Mouse (Mus musculus): ENCODE data around the gene Sae1. TPM values are rescaled to one million over a fixed set of nuclear protein-coding genes. Genes with fewer than 3 reads are reported as not detected.
A peak's percentile ranks its signal among the peaks of the same experiment; 100 is the strongest.
"Not testable (repeated sequence)": the region's sequence is repeated elsewhere in the genome, so short reads cannot be mapped to it uniquely, and the experiment has no call there.

Sae1 gene
- polyA plus RNA-seq, 1 experiment from 2014 or later: 144 TPM

GRCm38 (mm10) chr7:16307141-16307540 is 80.5 kb downstream of the Sae1 start:
- H3K4me1 ChIP-seq (replicated peaks): peaks cover 58% of the 10 kb centered on the region
- not testable (repeated sequence) for DNase-seq; H3K36me3 ChIP-seq; ATAC-seq (ENCODE audit: low read depth); H3K4me3 ChIP-seq (replicated peaks); H3K9me3 ChIP-seq (replicated peaks); H3K9ac ChIP-seq; H3K4me2 ChIP-seq; H3K27me3 ChIP-seq; H3K27ac ChIP-seq
- WGBS (ENCODE audit: insufficient replicate concordance): 61% methylated on average over 6 of the region's 6 CpGs

- Histone ChIP-seq H3K4me1 (replicated peaks) (peaks cover 41% of the 10 kb centered on the region), H3K9me3 (replicated peaks) (no peaks in the 10 kb centered on the region), H3K36me3 (no peaks in the 10 kb centered on the region), H3K27ac (no peak overlapping the region), H3K9ac (peak overlapping the region; percentile 31; the same call in 1 of the 2 replicates), H3K4me2 (peak overlapping the region; percentile 53), H3K4me3 (replicated peaks) (peak overlapping the region; percentile 20), H3K27me3 (peaks cover 40% of the 10 kb centered on the region)
- DNase-seq (no peak), ATAC-seq (ENCODE audit: low read depth) (no peak)
- WGBS (ENCODE audit: insufficient replicate concordance): 5% methylated on average over 51 of the region's 52 CpGs
These were observed 88.1 kb downstream of the Sae1 start for GRCm38 (mm10) chr7:16299419-16300035.

GRCm38 (mm10) chr7:16298927-16299326 is 88.7 kb downstream of the Sae1 start:
- Histone ChIP-seq H3K27ac (no peak overlapping the region), H3K27me3 (peaks cover 40% of the 10 kb centered on the region), H3K4me3 (replicated peaks) (no peak overlapping the region), H3K4me2 (no peak overlapping the region), H3K4me1 (replicated peaks) (peaks cover 47% of the 10 kb centered on the region), H3K9ac (no peak overlapping the region), H3K9me3 (replicated peaks) (no peaks in the 10 kb centered on the region), H3K36me3 (no peaks in the 10 kb centered on the region)
- DNase-seq (no peak), ATAC-seq (ENCODE audit: low read depth) (no peak)
- WGBS (ENCODE audit: insufficient replicate concordance): 81% methylated on average over 5 of the region's 5 CpGs

GRCm38 (mm10) chr7:16297616-16298015 is 90.0 kb downstream of the Sae1 start:
- DNase-seq: no peak
- Histone ChIP-seq H3K4me3 (replicated peaks) (no peak overlapping the region), H3K9me3 (replicated peaks) (no peaks in the 10 kb centered on the region), H3K27me3 (peaks cover 40% of the 10 kb centered on the region), H3K36me3 (no peaks in the 10 kb centered on the region), H3K4me1 (replicated peaks) (peaks cover 50% of the 10 kb centered on the region), H3K27ac (peak overlapping the region; percentile 99), H3K4me2 (peak overlapping the region; percentile 82), H3K9ac (peak overlapping the region; percentile 74)
- WGBS (ENCODE audit: insufficient replicate concordance): 61% methylated on average over 2 of the region's 2 CpGs
- no peak for ATAC-seq (ENCODE audit: low read depth)

GRCm38 (mm10) chr7:16296766-16297390 is 90.7 kb downstream of the Sae1 start:
- Histone ChIP-seq H3K36me3 (no peaks in the 10 kb centered on the region), H3K9ac (peak overlapping the region; percentile 74), H3K4me1 (replicated peaks) (peaks cover 50% of the 10 kb centered on the region), H3K9me3 (replicated peaks) (no peaks in the 10 kb centered on the region), H3K4me3 (replicated peaks) (peak overlapping the region; percentile 60), H3K4me2 (peak overlapping the region; percentile 82), H3K27ac (peak overlapping the region; percentile 99), H3K27me3 (peaks cover 38% of the 10 kb centered on the region)
- 2% methylated on average over 22 of the region's 22 CpGs for WGBS (ENCODE audit: insufficient replicate concordance)
- ATAC-seq (ENCODE audit: low read depth) (peak; percentile 14), DNase-seq (peak; percentile 86)

GRCm38 (mm10) chr7:16296146-16296545 is 91.5 kb downstream of the Sae1 start:
- H3K4me1 ChIP-seq (replicated peaks): peaks cover 50% of the 10 kb centered on the region
- H3K4me2 ChIP-seq: peak overlapping the region; percentile 82
- whole genome bisulfite sequencing (ENCODE audit: insufficient replicate concordance): 5% methylated on average over 2 of the region's 2 CpGs
- H3K9me3 ChIP-seq (replicated peaks): no peaks in the 10 kb centered on the region
- H3K4me3 ChIP-seq (replicated peaks): peak overlapping the region; percentile 60
- peaks cover 31% of the 10 kb centered on the region for H3K27me3 ChIP-seq
- ATAC-seq (ENCODE audit: low read depth) (peak; percentile 62), DNase-seq (peak; percentile 57)
- peak overlapping the region; percentile 99 for H3K27ac ChIP-seq
- H3K36me3 ChIP-seq: no peaks in the 10 kb centered on the region
- peak overlapping the region; percentile 74 for H3K9ac ChIP-seq

- H3K9me3 ChIP-seq (replicated peaks): no peaks in the 10 kb centered on the region
- H3K4me2 ChIP-seq: peak overlapping the region; percentile 82
- DNase-seq: peak; percentile 70
- peaks cover 50% of the 10 kb centered on the region for H3K4me1 ChIP-seq (replicated peaks)
- peak overlapping the region; percentile 74 for H3K9ac ChIP-seq
- H3K4me3 ChIP-seq (replicated peaks): peak overlapping the region; percentile 60
- peaks cover 24% of the 10 kb centered on the region for H3K27me3 ChIP-seq
- H3K27ac ChIP-seq: peak overlapping the region; percentile 99
- ATAC-seq (ENCODE audit: low read depth): peak; percentile 77
- H3K36me3 ChIP-seq: no peaks in the 10 kb centered on the region
- WGBS (ENCODE audit: insufficient replicate concordance): 2% methylated on average over 41 of the region's 41 CpGs
These were observed 92.2 kb downstream of the Sae1 start for GRCm38 (mm10) chr7:16295321-16295900.

GRCm38 (mm10) chr7:16294837-16295236 is 92.8 kb downstream of the Sae1 start:
- Histone ChIP-seq H3K4me1 (replicated peaks) (peaks cover 46% of the 10 kb centered on the region), H3K36me3 (no peaks in the 10 kb centered on the region), H3K27me3 (peaks cover 18% of the 10 kb centered on the region), H3K27ac (peak overlapping the region; percentile 99), H3K9me3 (replicated peaks) (no peaks in the 10 kb centered on the region), H3K4me3 (replicated peaks) (peak overlapping the region; percentile 60), H3K4me2 (peak overlapping the region; percentile 82), H3K9ac (peak overlapping the region; percentile 74)
- DNase-seq (peak; percentile 94), ATAC-seq (ENCODE audit: low read depth) (peak; percentile 84)
- under 1% methylated on average over 23 of the region's 23 CpGs for WGBS (ENCODE audit: insufficient replicate concordance)

- 14% methylated on average over 4 of the region's 4 CpGs for WGBS (ENCODE audit: insufficient replicate concordance)
- peak overlapping the region; percentile 99 for H3K27ac ChIP-seq
- H3K4me2 ChIP-seq: peak overlapping the region; percentile 82
- DNase-seq (peak; percentile 46), ATAC-seq (ENCODE audit: low read depth) (no peak)
- H3K9me3 ChIP-seq (replicated peaks): no peaks in the 10 kb centered on the region
- peaks cover 41% of the 10 kb centered on the region for H3K4me1 ChIP-seq (replicated peaks)
- H3K9ac ChIP-seq: peak overlapping the region; percentile 74
- H3K4me3 ChIP-seq (replicated peaks): peak overlapping the region; percentile 60
- no peaks in the 10 kb centered on the region for H3K36me3 ChIP-seq
- H3K27me3 ChIP-seq: peaks cover 13% of the 10 kb centered on the region
These were observed 93.3 kb downstream of the Sae1 start for GRCm38 (mm10) chr7:16294346-16294745.

GRCm38 (mm10) chr7:16287791-16288190 is 99.8 kb downstream of the Sae1 start:
- 41% methylated on average over 1 of the region's 1 CpGs for whole genome bisulfite sequencing (ENCODE audit: insufficient replicate concordance)
- no peak overlapping the region for H3K4me2 ChIP-seq
- no peak overlapping the region for H3K9ac ChIP-seq
- peaks cover 32% of the 10 kb centered on the region for H3K4me1 ChIP-seq (replicated peaks)
- no peak overlapping the region for H3K27ac ChIP-seq
- H3K36me3 ChIP-seq: peaks cover 16% of the 10 kb centered on the region
- ATAC-seq (ENCODE audit: low read depth) (no peak), DNase-seq (no peak)
- no peak overlapping the region for H3K4me3 ChIP-seq (replicated peaks)
- H3K27me3 ChIP-seq: no peaks in the 10 kb centered on the region
- no peaks in the 10 kb centered on the region for H3K9me3 ChIP-seq (replicated peaks)

- ATAC-seq (ENCODE audit: low read depth) (no peak), DNase-seq (no peak)
- Histone ChIP-seq H3K27ac (peak overlapping the region; percentile 92; the same call in 1 of the 2 replicates), H3K27me3 (no peaks in the 10 kb centered on the region), H3K4me2 (peak overlapping the region; percentile 80), H3K4me1 (replicated peaks) (peaks cover 32% of the 10 kb centered on the region), H3K9ac (peak overlapping the region; percentile 79; the same call in 1 of the 2 replicates), H3K36me3 (peaks cover 24% of the 10 kb centered on the region), H3K9me3 (replicated peaks) (no peaks in the 10 kb centered on the region), H3K4me3 (replicated peaks) (peak overlapping the region; percentile 72)
- WGBS (ENCODE audit: insufficient replicate concordance): 71% methylated on average over 2 of the region's 2 CpGs
These were observed 100.6 kb downstream of the Sae1 start for GRCm38 (mm10) chr7:16287016-16287415.

Measured in liver, embryonic 13.5 days (tissue).